28 mouse cellular contexts compared by ENCODE assay signal in genomic region chr7:127689626-127690280, GRCm38 (mm10). TPM values are rescaled to one million over a fixed set of nuclear protein-coding genes. Genes with fewer than 3 reads are reported as not detected.
DNase-seq lines count a peak whose midpoint lies in the region; ATAC-seq lines count a peak whose summit lies in the region.
"Had no signal": no experiment of that assay in that cellular context is flagged by ENCODE, and none has a peak within 500 bp of the region (broad histone marks: within the 10 kb centered on the region; RNA-seq: fewer than 3 reads in every experiment).

No protein-coding gene starts in this region.

- no peak overlapping the region for H3K9ac ChIP-seq in heart, embryonic 11.5 days (ENCODE audit: low read depth, low read length)
- H3K9ac ChIP-seq in hindbrain, embryonic 13.5 days, result 0 out of 2 replicates have a peak overlapping the region, but pooled peaks have one; percentile 13
- no peak overlapping the region for H3K9ac ChIP-seq in hindbrain, embryonic 12.5 days
- H3K9ac ChIP-seq: embryonic facial prominence, embryonic 12.5 days; forebrain, postnatal 0 days; limb, embryonic 12.5 days; liver, postnatal 0 days; midbrain, embryonic 15.5 days; neural tube, embryonic 12.5 days had no signal

- H3K36me3 ChIP-seq in heart, embryonic 11.5 days (ENCODE audit: control insufficient read depth, insufficient read depth, low read length), result no peaks in the 10 kb centered on the region
- peaks cover 4% of the 10 kb centered on the region; the same call in 1 of the 2 replicates for H3K36me3 ChIP-seq in hindbrain, embryonic 13.5 days
- H3K36me3 ChIP-seq in hindbrain, embryonic 12.5 days, result peaks cover 2% of the 10 kb centered on the region; the same call in 1 of the 2 replicates
- H3K36me3 ChIP-seq: neural tube, embryonic 12.5 days had no signal

- peak; percentile 73 to 87 for DNase-seq in adrenal gland, adult (ENCODE audit: inconsistent age in 2 of 2, low spot score in 1 of 2)
- DNase-seq in adrenal gland, postnatal 25 days, result no peak
- no peak for DNase-seq in heart, postnatal 25 days (ENCODE audit: low spot score)
- DNase-seq in adrenal gland, postnatal 36 days, result peak; percentile 41 to 60
- DNase-seq in kidney, postnatal 4 days, result no peak
- DNase-seq: cerebellum, adult 18-20 months; cerebellum, postnatal 14 days; forebrain, postnatal 0 days; gastrocnemius, postnatal 36 days; kidney, adult 8-10 months; kidney, postnatal 10 days; liver, postnatal 0 days; right cerebral cortex, postnatal 14 days; thymus, postnatal 25 days had no signal

- no peaks in the 10 kb centered on the region for H3K9me3 ChIP-seq in heart, embryonic 11.5 days (replicated peaks; ENCODE audit: control insufficient read depth, low read length)
- H3K9me3 ChIP-seq in hindbrain, embryonic 13.5 days, result no peaks in the 10 kb centered on the region
- no peaks in the 10 kb centered on the region for H3K9me3 ChIP-seq in hindbrain, embryonic 12.5 days (replicated peaks)
- H3K9me3 ChIP-seq: embryonic facial prominence, embryonic 12.5 days; limb, embryonic 12.5 days; midbrain, embryonic 15.5 days; neural tube, embryonic 12.5 days had no signal

- peaks cover 24% of the 10 kb centered on the region for H3K4me1 ChIP-seq in heart, embryonic 11.5 days (ENCODE audit: control insufficient read depth, insufficient read depth, low read length)
- peaks cover 16% of the 10 kb centered on the region for H3K4me1 ChIP-seq in hindbrain, embryonic 13.5 days (replicated peaks)
- H3K4me1 ChIP-seq in hindbrain, embryonic 12.5 days, result peaks cover 9% of the 10 kb centered on the region

- H3K27me3 ChIP-seq in heart, embryonic 11.5 days (ENCODE audit: control insufficient read depth, insufficient read depth, low read length), result no peaks in the 10 kb centered on the region; the same call in 1 of the 2 replicates
- H3K27me3 ChIP-seq in hindbrain, embryonic 13.5 days, result no peaks in the 10 kb centered on the region
- H3K27me3 ChIP-seq in hindbrain, embryonic 12.5 days, result no peaks in the 10 kb centered on the region
- H3K27me3 ChIP-seq: embryonic facial prominence, embryonic 12.5 days; limb, embryonic 12.5 days; midbrain, embryonic 15.5 days; neural tube, embryonic 12.5 days had no signal

- H3K27ac ChIP-seq in heart, embryonic 11.5 days (ENCODE audit: low read depth, low read length), result peak overlapping the region; percentile 31; the same call in 1 of the 2 replicates
- no peak overlapping the region for H3K27ac ChIP-seq in hindbrain, embryonic 13.5 days
- no peak overlapping the region for H3K27ac ChIP-seq in hindbrain, embryonic 12.5 days
- H3K27ac ChIP-seq: embryonic facial prominence, embryonic 12.5 days; limb, embryonic 12.5 days; macrophage; midbrain, embryonic 15.5 days; neural tube, embryonic 12.5 days; stomach, postnatal 0 days had no signal

- no peak overlapping the region; the same call in 1 of the 2 replicates for H3K4me2 ChIP-seq in heart, embryonic 11.5 days
- no peak overlapping the region for H3K4me2 ChIP-seq in hindbrain, embryonic 13.5 days
- H3K4me2 ChIP-seq in hindbrain, embryonic 12.5 days (replicated peaks), result no peak overlapping the region
- H3K4me2 ChIP-seq: embryonic facial prominence, embryonic 12.5 days; limb, embryonic 12.5 days; liver, embryonic 11.5 days; midbrain, embryonic 15.5 days; neural tube, embryonic 12.5 days had no signal

- H3K4me3 ChIP-seq in heart, embryonic 11.5 days (ENCODE audit: low read depth, low read length), result no peak overlapping the region
- no peak overlapping the region for H3K4me3 ChIP-seq in hindbrain, embryonic 13.5 days
- no peak overlapping the region for H3K4me3 ChIP-seq in hindbrain, embryonic 12.5 days
- H3K4me3 ChIP-seq: embryonic facial prominence, embryonic 12.5 days; limb, embryonic 12.5 days; midbrain, embryonic 15.5 days; neural tube, embryonic 12.5 days had no signal

- ATAC-seq in heart, embryonic 11.5 days (replicated peaks; ENCODE audit: insufficient number of reproducible peaks, low FRiP score, low TSS enrichment), result no peak
- ATAC-seq in hindbrain, embryonic 13.5 days (ENCODE audit: low FRiP score), result no peak
- ATAC-seq in hindbrain, embryonic 12.5 days (ENCODE audit: low FRiP score), result no peak
- ATAC-seq: forebrain, postnatal 0 days; liver, postnatal 0 days; lung, postnatal 0 days; midbrain, embryonic 15.5 days had no signal

- 55% methylated on average over 9 of the region's 9 CpGs for WGBS in heart, embryonic 11.5 days (ENCODE audit: insufficient replicate concordance)
- 69% methylated on average over 9 of the region's 9 CpGs for WGBS in hindbrain, embryonic 13.5 days
- 69% methylated on average over 9 of the region's 9 CpGs for WGBS in hindbrain, embryonic 12.5 days

- intact Hi-C loops in heart, postnatal 25 days (cut with DNase I), result no loop called here

RNA-seq across cellular contexts. Expression of gene Bcl7c, which starts 19.0 kb away (rescaled TPM):
- 64.9 and 114 TPM in 2 replicates for total RNA-seq in adrenal gland, postnatal 25 days (2021)
- 32.5 and 34.4 TPM in 2 replicates for polyA plus RNA-seq in heart, embryonic 11.5 days (2014; fragmentation: Nextera tagmentation; extraction: Ambion mirVana)
- 10 to 100 TPM; 36.6 to 41.5 TPM for total RNA-seq in heart, postnatal 25 days (2021)
- polyA plus RNA-seq in hindbrain, embryonic 13.5 days (2015; fragmentation: Nextera tagmentation; extraction: Ambion mirVana), result 47.0 and 50.8 TPM in 2 replicates
- polyA plus RNA-seq in hindbrain, embryonic 12.5 days (2016; fragmentation: Nextera tagmentation; extraction: Ambion mirVana), result 87.4 and 103 TPM in 2 replicates
- total RNA-seq in adrenal gland, postnatal 36 days (2021), result 100 to 1,000 TPM in 1 of 2 experiments, 10 to 100 TPM in 1; 63.6 to 103 TPM

RNA-seq across cellular contexts. Expression of gene Ctf1, which starts 22.8 kb away (rescaled TPM):
- 2.5 and 2.6 TPM in 2 replicates for total RNA-seq in adrenal gland, postnatal 25 days (2021)
- polyA plus RNA-seq in heart, embryonic 11.5 days (2014; fragmentation: Nextera tagmentation; extraction: Ambion mirVana), result 4.7 and 4.9 TPM in 2 replicates
- total RNA-seq in heart, postnatal 25 days (2021), result 1 to 10 TPM; 7.1 to 9.3 TPM
- 2.8 and 3.3 TPM in 2 replicates for polyA plus RNA-seq in hindbrain, embryonic 13.5 days (2015; fragmentation: Nextera tagmentation; extraction: Ambion mirVana)
- 10.2 and 12.4 TPM in 2 replicates for polyA plus RNA-seq in hindbrain, embryonic 12.5 days (2016; fragmentation: Nextera tagmentation; extraction: Ambion mirVana)
- total RNA-seq in adrenal gland, postnatal 36 days (2021), result 1 to 10 TPM; 3.2 to 4.2 TPM
- polyA plus RNA-seq: macrophage had no signal

RNA-seq across cellular contexts. Expression of gene Ctf2, which starts 42.2 kb away (rescaled TPM):
- not detected in 2 replicates for total RNA-seq in adrenal gland, postnatal 25 days (2021)
- polyA plus RNA-seq in heart, embryonic 11.5 days (2014; fragmentation: Nextera tagmentation; extraction: Ambion mirVana), result 0.32 TPM in 1 of 2 replicates, not detected in the other
- total RNA-seq in heart, postnatal 25 days (2021), result not detected
- polyA plus RNA-seq in hindbrain, embryonic 13.5 days (2015; fragmentation: Nextera tagmentation; extraction: Ambion mirVana), result 0.18 TPM in 1 of 2 replicates, not detected in the other
- 0.21 TPM in 1 of 2 replicates, not detected in the other for polyA plus RNA-seq in hindbrain, embryonic 12.5 days (2016; fragmentation: Nextera tagmentation; extraction: Ambion mirVana)
- not detected for total RNA-seq in adrenal gland, postnatal 36 days (2021)
- total RNA-seq: forebrain, postnatal 0 days; gastrocnemius, postnatal 36 days; layer of hippocampus, adult 18-20 months; layer of hippocampus, postnatal 14 days; left cerebral cortex, postnatal 10 days had no signal
- polyA plus RNA-seq: forebrain, postnatal 0 days; liver, postnatal 0 days; macrophage had no signal

RNA-seq across cellular contexts. Expression of gene Fbxl19, which starts 54.6 kb away (rescaled TPM):
- total RNA-seq in adrenal gland, postnatal 25 days (2021), result 18.3 and 18.5 TPM in 2 replicates
- polyA plus RNA-seq in heart, embryonic 11.5 days (2014; fragmentation: Nextera tagmentation; extraction: Ambion mirVana), result 2.5 and 3.3 TPM in 2 replicates
- 1 to 10 TPM; 3.0 to 4.2 TPM for total RNA-seq in heart, postnatal 25 days (2021)
- polyA plus RNA-seq in hindbrain, embryonic 13.5 days (2015; fragmentation: Nextera tagmentation; extraction: Ambion mirVana), result 9.0 and 9.3 TPM in 2 replicates
- polyA plus RNA-seq in hindbrain, embryonic 12.5 days (2016; fragmentation: Nextera tagmentation; extraction: Ambion mirVana), result 10.7 and 11.4 TPM in 2 replicates
- 10 to 100 TPM; 13.1 to 13.7 TPM for total RNA-seq in adrenal gland, postnatal 36 days (2021)

Comparison
In these comparisons a context has a peak if more than half of its experiments do, and no peak if none do; other contexts are left out.
1. DNase-seq: peak in adrenal gland, adult (2 of 2) and adrenal gland, postnatal 36 days (2 of 2); none in adrenal gland, postnatal 25 days (single experiment), heart, postnatal 25 days (single experiment) and kidney, postnatal 4 days (0 of 2).